Mouse (Mus musculus) right cerebral cortex, postnatal 14 days (tissue): Measurements from ENCODE around the gene Armt1.

Experiments
- DNase-seq: peaks from one replicate; pipeline ENCODE4 v3.0.0; 2022

Gene Armt1

DNA sequence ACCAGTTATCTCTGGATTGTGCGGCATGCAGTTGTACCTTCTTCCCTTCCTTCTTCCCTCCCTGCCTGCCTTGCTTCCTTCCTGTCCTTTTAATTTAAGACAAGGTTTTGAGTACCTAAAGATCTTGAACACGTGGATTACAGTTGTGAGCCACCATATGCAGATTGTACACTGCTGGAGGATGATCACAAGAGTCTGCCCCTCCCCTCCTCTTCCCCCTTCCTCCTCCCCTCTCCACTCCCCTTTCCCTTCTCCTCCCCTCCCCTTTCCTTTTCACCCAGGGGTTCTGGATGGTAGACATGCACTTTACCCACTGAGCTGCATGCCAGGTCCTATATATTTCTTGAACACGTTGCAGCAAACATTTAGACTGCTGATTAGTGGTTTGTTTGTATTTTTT lies 3.1 kb downstream of the Armt1 start:
- DNase-seq: no peak

DNA sequence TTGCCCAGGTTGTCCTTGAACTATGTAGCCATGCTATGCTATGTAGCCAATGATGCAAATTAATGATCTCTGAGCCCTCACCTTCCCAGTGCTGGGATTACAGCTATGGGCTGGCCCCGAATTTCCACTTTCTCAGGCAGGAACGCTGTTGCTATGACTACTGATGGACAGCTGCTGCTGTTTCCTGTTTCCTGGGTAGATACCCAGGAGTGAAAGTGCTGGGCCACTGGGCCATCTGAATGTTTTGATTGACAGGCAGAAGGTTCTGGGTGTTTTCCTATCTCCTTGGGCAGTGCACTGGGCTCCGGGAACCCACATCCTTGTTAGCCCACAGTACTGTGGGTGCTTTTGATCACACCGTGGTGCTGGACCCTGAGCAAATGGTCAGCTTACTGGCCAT lies 24.1 kb downstream of the Armt1 start:
- DNase-seq: no peak

- no peak for DNase-seq
Observed at GRCm38 (mm10) chr10:4460201-4460600, 27.9 kb downstream of the Armt1 start.

DNA sequence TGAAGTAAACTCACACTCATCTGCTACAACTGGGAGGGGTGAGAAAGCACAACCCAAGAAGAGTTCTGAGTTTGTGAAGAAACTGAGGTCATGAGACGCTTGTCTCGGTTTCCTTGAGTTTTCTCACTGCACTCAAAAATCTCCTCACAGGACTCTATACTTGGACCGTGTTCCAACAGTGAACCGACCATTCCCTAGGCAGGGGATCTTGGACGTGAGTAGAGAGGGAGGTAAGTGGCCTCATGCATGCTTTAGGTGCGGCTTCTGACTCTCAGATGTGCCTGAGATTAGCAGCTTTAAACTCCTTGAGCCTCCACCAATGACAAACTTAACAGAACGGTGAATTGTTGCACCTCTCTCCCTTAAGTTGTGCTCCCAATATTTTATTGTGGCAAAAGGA lies 33.5 kb downstream of the Armt1 start:
- no peak for DNase-seq

DNA sequence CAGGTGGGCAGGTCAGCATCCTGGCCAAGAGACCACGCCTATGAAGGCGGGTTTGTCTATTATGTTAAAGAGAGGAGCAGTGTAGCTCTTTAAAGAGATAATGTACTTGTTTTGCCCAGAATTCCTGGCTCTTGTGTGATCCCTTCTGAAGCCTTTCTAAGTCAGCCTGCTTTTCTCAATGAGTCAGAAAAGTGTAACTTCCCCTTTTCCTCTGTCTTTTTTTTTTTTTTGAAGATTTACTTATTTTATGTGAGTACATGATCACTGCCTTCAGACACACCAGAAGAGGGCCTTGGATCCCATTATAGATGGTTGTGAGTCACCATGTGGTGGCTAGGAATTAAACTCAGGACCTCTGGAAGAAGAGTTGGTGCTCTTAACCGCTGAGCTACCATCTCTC lies 37.1 kb downstream of the Armt1 start:
- DNase-seq: no peak

DNA sequence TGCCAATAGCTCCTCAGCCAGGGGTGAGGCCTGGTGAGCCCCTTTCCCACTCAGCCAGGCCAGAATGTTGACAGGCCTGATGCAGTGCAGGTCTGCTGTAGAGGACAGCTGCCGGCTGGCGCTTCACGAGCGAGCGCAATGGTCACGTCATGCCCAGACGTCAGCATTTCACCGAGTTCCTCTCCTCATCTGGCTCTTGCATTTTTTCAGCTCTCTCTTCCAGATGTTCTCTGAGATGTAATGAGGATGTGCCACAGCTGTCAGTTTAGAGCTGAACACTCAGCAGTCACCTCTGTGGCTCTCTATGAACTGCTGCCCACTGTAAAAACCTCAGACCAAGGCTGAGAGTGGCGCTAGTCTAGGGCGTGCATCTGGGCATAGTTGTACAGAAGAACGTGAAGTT lies 41.3 kb downstream of the Armt1 start:
- no peak for DNase-seq

- DNase-seq: no peak
Observed at GRCm38 (mm10) chr10:4475431-4475830, 43.2 kb downstream of the Armt1 start.

DNA sequence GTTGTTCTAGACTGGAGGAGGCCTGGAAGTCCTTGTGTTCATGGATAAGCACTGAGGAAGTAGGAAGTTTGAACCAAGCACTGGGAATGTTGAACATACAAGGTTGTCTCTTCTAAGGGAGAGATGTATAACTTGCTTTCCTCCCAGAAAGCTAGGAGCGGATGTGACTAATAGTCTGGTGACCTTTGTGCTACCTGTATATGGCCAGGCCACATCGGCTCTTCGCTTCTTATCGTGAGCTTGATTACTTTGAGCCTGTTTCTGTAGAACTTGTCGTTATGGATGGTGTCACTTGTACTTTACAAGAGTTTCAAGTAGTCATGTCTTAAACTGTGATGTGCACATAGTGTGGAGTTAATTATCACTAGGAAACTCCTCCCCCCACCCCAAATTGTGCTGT lies 44.3 kb downstream of the Armt1 start:
- DNase-seq: no peak

DNA sequence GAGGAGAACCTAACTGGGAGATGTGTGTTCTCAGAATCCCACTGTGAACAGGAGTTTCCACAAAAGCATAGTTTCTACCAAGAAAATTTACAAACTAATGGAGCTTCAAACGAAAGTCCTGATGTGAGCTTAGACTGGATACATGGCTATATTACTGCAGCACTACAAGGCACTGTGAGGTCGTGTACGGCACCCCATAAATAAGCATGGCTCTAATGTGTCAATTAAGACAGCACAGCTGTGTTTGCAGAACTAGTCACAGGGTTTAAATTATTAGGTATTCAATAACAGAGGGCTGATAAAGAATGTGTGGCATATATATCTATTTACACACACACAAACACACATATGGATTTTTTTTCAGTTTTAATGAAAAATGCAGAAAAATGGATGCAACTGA lies 48.7 kb downstream of the Armt1 start:
- DNase-seq: no peak

DNA sequence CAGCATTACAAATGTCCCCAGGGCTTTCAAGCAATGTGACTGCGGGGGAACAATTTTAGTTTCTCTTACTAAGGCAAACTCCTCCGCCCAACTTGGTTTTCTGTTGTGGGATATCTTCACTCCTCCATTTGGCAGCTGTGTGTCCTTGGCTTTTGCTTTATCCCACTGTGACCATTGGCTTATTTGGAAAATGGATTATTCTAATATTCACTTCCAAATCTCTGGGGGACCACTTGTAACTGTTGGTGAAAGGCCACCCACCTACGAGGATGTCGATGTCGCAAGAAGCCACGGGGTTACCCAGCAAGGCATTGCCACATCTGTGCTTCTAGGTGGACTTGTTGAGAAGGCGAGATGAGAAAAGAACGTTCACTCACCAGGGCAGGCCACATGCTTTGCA lies 49.4 kb downstream of the Armt1 start:
- no peak for DNase-seq

DNA sequence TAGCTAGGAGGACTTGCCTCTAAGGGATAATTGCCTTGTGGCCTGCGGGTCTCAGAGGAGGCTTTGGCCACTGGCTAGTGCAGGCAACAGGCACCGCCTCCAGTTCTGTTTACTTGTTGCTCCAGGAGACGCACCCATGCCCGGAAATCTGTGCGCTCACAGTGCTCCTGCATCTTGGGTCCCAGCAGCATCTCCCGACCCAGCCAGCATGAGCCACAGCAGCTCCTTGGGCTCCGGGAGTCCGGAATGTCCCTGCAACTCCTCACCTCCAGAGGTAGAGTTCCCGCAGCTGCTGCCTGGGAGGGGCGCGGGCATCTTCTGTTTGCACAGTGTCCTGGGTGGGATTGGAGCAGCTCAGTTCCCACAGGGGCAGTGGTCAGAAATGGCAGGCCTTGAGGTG lies 50.1 kb downstream of the Armt1 start, which contains the start of gene Ccdc170:
Gene Ccdc170, plus strand, starts transcription at position 148 of the 400 bp plus-strand sequence.
- no peak for DNase-seq

- DNase-seq: no peak
Observed at GRCm38 (mm10) chr10:4483848-4484247, 51.6 kb downstream of the Armt1 start.

DNA sequence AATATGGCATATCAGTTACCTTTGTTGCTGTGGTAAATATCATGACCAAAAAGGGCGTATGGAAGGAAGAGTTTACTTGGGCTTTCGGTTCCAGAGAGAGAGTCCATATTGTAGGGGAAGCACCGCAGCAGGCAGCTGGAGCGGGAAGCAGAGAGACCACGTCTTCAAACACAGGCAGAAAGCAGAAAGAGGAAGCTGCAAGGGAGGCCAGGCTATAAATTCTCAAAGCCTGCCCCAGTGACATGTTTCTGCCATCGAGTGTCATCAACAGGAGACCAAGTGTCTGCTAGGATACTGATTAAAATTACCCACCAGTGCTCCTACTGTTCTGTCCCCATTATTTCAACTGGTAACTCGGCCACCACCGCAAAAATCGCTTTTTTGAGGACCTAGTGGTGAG lies 52.7 kb downstream of the Armt1 start:
- no peak for DNase-seq

GRCm38 (mm10) chr10:4489865-4490264 lies 57.6 kb downstream of the Armt1 start:
- no peak for DNase-seq

DNA sequence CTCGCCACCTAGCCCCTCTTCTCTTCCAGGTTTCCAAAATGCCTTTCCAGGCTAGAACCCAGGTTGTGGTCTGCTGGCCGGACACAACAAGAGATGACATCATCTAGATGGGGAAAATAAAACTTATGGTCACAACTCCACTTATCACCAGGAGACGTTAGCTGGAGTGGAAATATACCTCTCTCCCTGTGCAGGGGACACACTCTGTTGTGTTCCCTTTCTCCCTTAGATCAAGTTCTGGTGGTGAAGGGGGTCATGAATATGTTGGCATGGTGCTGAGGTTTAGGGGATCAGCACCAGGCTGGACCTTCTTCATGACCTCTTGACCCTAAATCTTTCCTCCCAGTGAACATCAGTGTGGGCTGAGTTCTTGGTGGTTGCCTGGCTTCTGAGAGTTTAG lies 59.0 kb downstream of the Armt1 start:
- DNase-seq: no peak

DNA sequence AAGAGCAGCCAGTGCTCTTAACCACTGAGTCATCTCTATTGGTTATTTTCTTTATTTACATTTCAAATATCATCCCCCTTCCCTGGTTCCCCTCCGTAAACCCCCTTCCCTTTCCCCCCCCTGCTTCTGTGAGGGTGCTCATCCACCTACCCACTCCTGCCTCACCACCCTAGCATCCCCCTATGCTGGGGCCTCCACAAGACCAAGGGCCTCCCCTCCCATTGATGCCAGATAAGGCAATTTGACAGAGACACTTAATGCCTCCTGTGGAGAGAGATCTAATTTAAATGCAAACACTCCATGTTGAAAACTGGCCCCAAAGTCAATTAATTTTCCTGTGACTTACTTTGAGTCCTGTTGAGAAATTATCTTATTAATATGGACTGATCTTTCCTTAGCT lies 59.8 kb downstream of the Armt1 start:
- no peak for DNase-seq

DNA sequence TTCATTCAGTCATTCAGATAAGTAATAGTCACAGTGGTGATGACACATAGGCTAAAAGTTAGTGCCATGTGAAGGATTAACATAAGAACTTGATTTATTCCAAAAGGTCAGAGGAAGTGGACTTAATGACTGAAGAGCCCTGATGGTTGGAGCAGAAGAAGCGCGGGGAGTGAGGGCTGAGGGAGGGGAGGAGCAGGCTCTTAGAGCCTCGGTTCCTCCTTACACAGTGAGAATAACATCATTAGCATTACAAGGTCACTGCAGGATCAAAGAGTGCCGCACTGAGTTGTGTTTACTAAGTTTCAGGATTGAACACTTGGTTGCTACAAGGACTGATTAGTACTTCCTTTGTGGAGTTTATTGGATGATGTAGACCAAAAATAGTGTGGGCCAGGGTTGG lies 60.6 kb downstream of the Armt1 start:
- no peak for DNase-seq

- no peak for DNase-seq
Observed at GRCm38 (mm10) chr10:4503251-4503650, 71.0 kb downstream of the Armt1 start.
